Mouse (Mus musculus) intestine, embryonic 16.5 days (tissue): ENCODE data around the gene Unk. TPM values are rescaled to one million over a fixed set of nuclear protein-coding genes. Genes with fewer than 3 reads are reported as not detected.
A peak's percentile ranks its signal among the peaks of the same experiment; 100 is the strongest.

Experiments
- ATAC-seq: fragments of 200-750 bp; cut with Nextera tagmentation; 2 replicates; pipeline ENCODE4 v1.8.0; 2017; ENCODE audit warnings: moderate TSS enrichment, moderate library complexity
- H3K27ac ChIP-seq: fragments of 300-500 bp; sonication (generic); 2 replicates; pipeline ENCODE4 v1.5.1; 2014; ENCODE audit warnings: mild to moderate bottlenecking, low read length
- H3K27me3 ChIP-seq: fragments of 300-500 bp; sonication (generic); replicated peaks from 2 replicates; pipeline ENCODE4 v1.6.1; 2014; ENCODE audit warnings: low read length, control low read depth, mixed read lengths; ENCODE audit not compliant: control insufficient read depth, insufficient read depth
- H3K36me3 ChIP-seq: fragments of 300-500 bp; sonication (generic); 2 replicates; pipeline ENCODE4 v1.6.1; 2014; ENCODE audit warnings: low read length, control low read depth; ENCODE audit not compliant: control insufficient read depth, insufficient read depth
- H3K4me1 ChIP-seq: fragments of 300-500 bp; sonication (generic); 2 replicates; pipeline ENCODE4 v1.6.1; 2014; ENCODE audit warnings: low read length, control low read depth, mixed read lengths; ENCODE audit not compliant: control insufficient read depth, insufficient read depth
- H3K4me2 ChIP-seq: fragments of 300-500 bp; sonication (generic); 2 replicates; pipeline ENCODE4 v1.6.1; 2014; ENCODE audit warnings: low read depth, low read length, control low read depth
- H3K4me3 ChIP-seq: fragments of 300-500 bp; sonication (generic); 2 replicates; pipeline ENCODE4 v1.5.1; 2014; ENCODE audit warnings: mild to moderate bottlenecking, low read length
- H3K9ac ChIP-seq: fragments of 300-500 bp; sonication (generic); 2 replicates; pipeline ENCODE4 v1.6.1; 2014; ENCODE audit warnings: low read depth, low read length
- H3K9me3 ChIP-seq: fragments of 300-500 bp; sonication (generic); 2 replicates; pipeline ENCODE4 v1.6.1; 2016; ENCODE audit warnings: low read length, control low read depth; ENCODE audit not compliant: control insufficient read depth
- WGBS: fragments of 180-500 bp; shearing (Covaris S2); extraction: QIAGEN DNeasy Blood & Tissue Kit; methylation state at CpG from one replicate; pipeline ENCODE4 v1.1.7; 2014; 5-methylcytosine and 5-hydroxymethylcytosine counted together
- polyA plus RNA-seq: library from polyadenylated mRNA; unstranded; fragments of >200 nt; fragmentation: Nextera tagmentation; extraction: Ambion mirVana; gene quantifications from 2 replicates; pipeline ENCODE4 v1.2.1, GENCODE M21; 2015

Gene Unk
- polyA plus RNA-seq, 1 experiment from 2014 or later: 22.9 TPM

DNA sequence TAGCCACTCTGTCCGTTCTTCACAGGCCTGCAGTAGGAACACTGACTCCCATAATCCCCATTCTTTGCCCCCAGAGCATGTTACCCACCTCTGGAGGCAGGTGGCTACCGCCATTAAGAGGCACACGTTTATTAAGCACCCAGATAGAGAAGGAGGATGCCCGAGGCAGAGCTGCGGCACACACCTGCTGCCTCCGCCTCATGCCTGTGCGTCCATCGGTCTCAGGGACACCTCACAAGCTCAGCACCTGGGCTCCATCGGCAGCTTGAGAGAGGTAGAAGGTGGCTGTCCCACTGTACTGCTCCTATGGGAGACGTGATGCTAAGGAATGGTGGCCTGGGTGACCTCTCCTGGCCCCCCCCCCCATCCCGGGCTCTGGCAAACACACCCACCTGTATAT is 21.7 kb upstream of the Unk start:
- H3K4me2 ChIP-seq: no peak overlapping the region
- H3K36me3 ChIP-seq: peaks cover 12% of the 10 kb centered on the region; the same call in 1 of the 2 replicates
- no peak overlapping the region; the same call in 1 of the 2 replicates for H3K27ac ChIP-seq
- no peaks in the 10 kb centered on the region for H3K27me3 ChIP-seq
- ATAC-seq: no peak
- 85% methylated on average over 11 of the region's 11 CpGs for whole genome bisulfite sequencing
- H3K9ac ChIP-seq: no peak overlapping the region
- peaks cover 45% of the 10 kb centered on the region for H3K4me1 ChIP-seq
- no peak overlapping the region for H3K4me3 ChIP-seq
- no peaks in the 10 kb centered on the region for H3K9me3 ChIP-seq

- 85% methylated on average over 13 of the region's 13 CpGs for WGBS
- H3K27ac ChIP-seq: 0 out of 2 replicates have a peak overlapping the region, but pooled peaks have one; percentile 1
Observed at GRCm38 (mm10) chr11:116008832-116009375, 21.2 kb upstream of the Unk start.

DNA sequence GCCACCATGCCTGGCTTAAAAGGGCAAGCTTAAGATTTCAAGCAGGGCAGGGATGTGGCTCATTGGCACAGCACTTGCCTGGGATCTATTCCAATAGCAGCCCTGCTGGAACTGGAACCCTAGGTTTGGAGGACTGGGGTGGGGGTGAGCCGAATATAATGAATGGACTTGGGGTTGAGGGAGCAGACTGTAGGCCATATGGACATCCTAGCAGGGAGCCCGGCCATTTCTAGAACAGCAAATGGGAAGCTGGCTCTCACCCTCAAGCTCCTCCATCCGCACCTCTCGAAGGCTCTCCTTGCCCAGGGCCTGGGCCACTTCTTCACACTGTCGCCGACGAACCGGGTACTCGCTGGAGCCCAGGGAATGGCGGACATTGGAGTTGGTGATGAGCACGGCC is 20.5 kb upstream of the Unk start:
- Histone ChIP-seq H3K9ac (no peak overlapping the region), H3K4me3 (no peak overlapping the region), H3K4me1 (peaks cover 42% of the 10 kb centered on the region), H3K4me2 (no peak overlapping the region), H3K9me3 (no peaks in the 10 kb centered on the region), H3K27ac (no peak overlapping the region), H3K27me3 (no peaks in the 10 kb centered on the region), H3K36me3 (peaks cover 12% of the 10 kb centered on the region; the same call in 1 of the 2 replicates)
- no peak for ATAC-seq
- WGBS: 93% methylated on average over 11 of the region's 11 CpGs

More at GRCm38 (mm10) chr11:116008832-116009375, 21.2 kb upstream of the Unk start:
- Histone ChIP-seq H3K4me2 (no peak overlapping the region), H3K27me3 (no peaks in the 10 kb centered on the region), H3K9ac (no peak overlapping the region), H3K9me3 (no peaks in the 10 kb centered on the region), H3K4me3 (no peak overlapping the region), H3K36me3 (peaks cover 12% of the 10 kb centered on the region; the same call in 1 of the 2 replicates), H3K4me1 (peaks cover 45% of the 10 kb centered on the region)
- no peak for ATAC-seq

DNA sequence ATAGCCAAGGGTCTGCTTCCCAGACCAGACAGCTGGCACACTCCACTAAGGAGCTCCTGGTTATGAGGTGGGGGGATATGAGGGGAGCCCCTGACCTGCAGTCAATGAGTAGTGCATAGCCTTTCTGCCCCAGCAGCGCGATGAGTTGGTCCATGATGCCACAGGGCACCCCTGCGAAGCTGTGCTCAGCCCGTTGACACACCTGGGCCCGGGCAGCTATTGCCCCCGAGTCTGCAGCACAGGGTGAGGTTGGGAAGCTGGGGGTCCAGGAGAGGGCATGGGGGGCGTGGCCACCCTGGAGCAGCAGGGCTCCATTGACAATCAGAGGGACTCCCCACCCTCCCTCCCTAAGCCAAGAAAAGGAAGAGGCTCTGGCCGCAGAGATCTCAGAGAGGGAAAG is 20.0 kb upstream of the Unk start:
- Histone ChIP-seq H3K4me1 (peaks cover 40% of the 10 kb centered on the region), H3K9ac (no peak overlapping the region; the same call in 1 of the 2 replicates), H3K27me3 (no peaks in the 10 kb centered on the region), H3K4me2 (no peak overlapping the region), H3K27ac (no peak overlapping the region), H3K9me3 (no peaks in the 10 kb centered on the region), H3K4me3 (no peak overlapping the region), H3K36me3 (peaks cover 12% of the 10 kb centered on the region; the same call in 1 of the 2 replicates)
- 94% methylated on average over 8 of the region's 8 CpGs for WGBS
- ATAC-seq: no peak

DNA sequence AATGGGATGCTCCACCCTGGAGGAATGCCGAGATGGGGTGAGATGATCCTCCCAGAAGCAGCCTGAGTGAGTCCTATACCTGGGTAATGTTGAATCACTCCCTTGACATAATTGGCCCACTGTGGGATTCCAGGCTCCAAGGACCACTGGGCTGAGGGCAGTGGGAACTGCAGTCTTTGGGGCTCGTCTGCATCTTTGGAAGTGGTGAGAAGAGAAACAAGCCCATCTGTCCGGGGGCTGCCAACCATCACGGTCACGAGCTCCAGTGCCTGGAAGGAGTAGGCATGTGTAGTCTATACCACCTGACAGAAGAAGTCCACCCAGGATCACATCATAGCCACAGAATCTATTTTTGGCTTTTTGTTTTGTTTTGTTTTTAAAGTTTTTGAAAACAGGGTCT is 19.2 kb upstream of the Unk start:
- ATAC-seq: no peak
- Histone ChIP-seq H3K4me2 (peak overlapping the region; percentile 77; the same call in 1 of the 2 replicates), H3K36me3 (peaks cover 12% of the 10 kb centered on the region; the same call in 1 of the 2 replicates), H3K27me3 (no peaks in the 10 kb centered on the region), H3K27ac (peak overlapping the region; percentile 96), H3K4me1 (peaks cover 33% of the 10 kb centered on the region), H3K4me3 (no peak overlapping the region), H3K9me3 (no peaks in the 10 kb centered on the region), H3K9ac (no peak overlapping the region)
- WGBS: 77% methylated on average over 5 of the region's 5 CpGs

DNA sequence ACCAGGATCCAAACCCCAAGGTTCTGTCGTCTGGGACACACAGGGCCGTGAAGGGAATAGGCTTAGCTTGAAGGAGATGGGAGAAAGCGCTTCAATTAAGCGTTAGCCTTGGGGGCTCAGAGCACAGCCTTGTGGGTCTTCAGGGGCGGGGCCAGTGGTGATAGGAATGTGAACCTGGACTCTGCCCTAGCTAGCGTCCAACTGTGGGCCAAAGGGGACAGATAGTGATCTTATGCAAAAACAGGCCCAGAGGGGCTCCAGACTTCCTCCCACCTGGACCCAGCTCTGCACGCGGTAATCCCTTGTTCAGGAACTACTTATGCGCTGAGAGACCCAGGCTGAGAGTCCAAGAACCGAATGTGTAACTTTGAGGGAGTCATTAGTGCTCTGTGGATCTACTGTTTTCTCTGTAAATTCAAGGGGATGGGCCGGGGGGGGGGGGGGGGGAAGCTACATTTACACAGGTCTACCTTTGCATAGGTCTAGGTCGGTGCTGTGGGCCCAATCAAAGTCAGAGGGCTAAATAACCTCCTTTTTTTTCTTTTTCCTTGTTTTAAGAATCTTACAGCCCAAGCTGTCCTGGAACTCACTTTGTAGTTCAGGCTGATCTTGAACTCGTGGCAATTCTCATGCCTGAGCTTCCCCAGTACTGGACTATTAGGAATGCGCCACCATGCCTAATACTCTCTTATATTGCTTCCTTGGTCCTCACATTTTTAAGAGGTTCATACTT is 18.4 kb upstream of the Unk start:
- Histone ChIP-seq H3K27ac (peak overlapping the region; percentile 96), H3K27me3 (no peaks in the 10 kb centered on the region), H3K36me3 (peaks cover 12% of the 10 kb centered on the region; the same call in 1 of the 2 replicates), H3K9me3 (no peaks in the 10 kb centered on the region), H3K4me2 (peak overlapping the region; percentile 77), H3K4me1 (peaks cover 26% of the 10 kb centered on the region), H3K9ac (peak overlapping the region; percentile 92), H3K4me3 (peak overlapping the region; percentile 80)
- peak; percentile 10; the same call in 1 of the 2 replicates for ATAC-seq
- 17% methylated on average over 14 of the region's 14 CpGs for WGBS

GRCm38 (mm10) chr11:116012262-116012947 is 17.7 kb upstream of the Unk start, which contains the start of gene Galk1:
Galk1 (minus strand) TSS chr11:116012719.
- H3K9me3 ChIP-seq: no peaks in the 10 kb centered on the region
- peak within 1 kb of the TSS; percentile 80 for H3K4me3 ChIP-seq
- H3K4me1 ChIP-seq: peaks cover 20% of the 10 kb centered on the region
- no peaks in the 10 kb centered on the region for H3K27me3 ChIP-seq
- under 1% methylated on average over 55 of the region's 55 CpGs for WGBS
- peak; percentile 89 for ATAC-seq
- peaks cover 7% of the 10 kb centered on the region; the same call in 1 of the 2 replicates for H3K36me3 ChIP-seq
- peak within 1 kb of the TSS; percentile 96 for H3K27ac ChIP-seq
- H3K4me2 ChIP-seq: peak within 1 kb of the TSS; percentile 77
- peak within 1 kb of the TSS; percentile 92 for H3K9ac ChIP-seq

DNA sequence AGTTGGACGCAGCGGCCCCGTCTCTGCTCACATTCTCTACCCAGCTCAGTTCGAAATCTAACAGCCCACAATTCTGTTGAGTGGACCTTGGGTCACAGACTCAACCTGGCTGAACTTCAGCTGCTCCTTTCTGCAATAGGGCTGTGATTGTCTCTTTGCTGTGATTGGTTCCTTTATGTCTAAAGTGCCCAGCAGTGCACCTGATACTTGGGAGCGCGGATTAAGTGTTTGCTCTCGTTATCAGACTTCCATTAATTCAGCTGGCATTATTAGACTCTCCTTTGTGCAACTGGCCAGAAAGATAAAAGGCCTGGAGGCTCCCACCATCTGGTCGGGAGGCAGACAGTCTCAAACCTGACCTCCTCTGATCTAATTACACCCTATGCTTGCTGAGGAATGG is 15.3 kb upstream of the Unk start:
- 0 out of 2 replicates have a peak overlapping the region, but pooled peaks have one; percentile 16 for H3K4me2 ChIP-seq
- ATAC-seq: peak; percentile 8; the same call in 1 of the 2 replicates
- no peak overlapping the region for H3K4me3 ChIP-seq
- peak overlapping the region; percentile 33 for H3K9ac ChIP-seq
- H3K27me3 ChIP-seq: no peaks in the 10 kb centered on the region
- H3K27ac ChIP-seq: peak overlapping the region; percentile 6; the same call in 1 of the 2 replicates
- no peaks in the 10 kb centered on the region for H3K9me3 ChIP-seq
- H3K4me1 ChIP-seq: peaks cover 11% of the 10 kb centered on the region
- H3K36me3 ChIP-seq: peaks cover 2% of the 10 kb centered on the region; the same call in 1 of the 2 replicates
- 54% methylated on average over 8 of the region's 8 CpGs for WGBS

DNA sequence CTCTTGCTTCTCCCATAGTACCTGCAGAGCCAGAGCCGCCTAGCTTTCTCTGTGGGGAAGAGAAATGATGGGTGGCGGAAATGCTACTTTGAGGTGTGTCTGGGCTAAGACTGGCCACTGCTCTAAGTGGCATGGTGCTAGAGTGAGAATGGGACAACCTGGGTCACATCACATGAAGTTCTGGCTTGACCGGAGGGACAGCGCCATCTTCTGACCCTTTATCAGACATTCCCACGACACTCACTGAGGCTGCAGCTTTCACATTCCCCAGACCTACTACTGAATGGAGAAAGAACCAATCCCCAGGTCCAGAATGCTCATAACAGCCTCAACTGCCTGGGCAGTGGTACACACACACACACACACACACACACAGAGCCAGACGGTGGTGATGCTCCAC is 12.0 kb upstream of the Unk start:
- Histone ChIP-seq H3K27ac (no peak overlapping the region), H3K4me3 (no peak overlapping the region), H3K9me3 (no peaks in the 10 kb centered on the region), H3K36me3 (no peaks in the 10 kb centered on the region), H3K27me3 (no peaks in the 10 kb centered on the region), H3K4me1 (0 out of 2 replicates have a peak, but pooled peaks cover 3% of the 10 kb centered on the region), H3K9ac (no peak overlapping the region), H3K4me2 (no peak overlapping the region)
- WGBS: 31% methylated on average over 6 of the region's 6 CpGs
- no peak for ATAC-seq
